Mouse (Mus musculus) MEL (cell line): Measurements from ENCODE around the gene Fxr1. TPM values are rescaled to one million over a fixed set of nuclear protein-coding genes. Genes with fewer than 3 reads are reported as not detected.
"Not testable (repeated sequence)": the region's sequence is repeated elsewhere in the genome, so short reads cannot be mapped to it uniquely, and the experiment has no call there.

ENCODE experiments used
- DNase-seq: peaks from one replicate; pipeline ENCODE4 v3.0.0; 2011; ENCODE audit warnings: low read depth, low spot score
- H3K27ac ChIP-seq: 2 replicates; pipeline ENCODE4 v1.5.1; 2012; ENCODE audit warnings: low read depth, mild to moderate bottlenecking, control low read depth, low read length, moderate library complexity; ENCODE audit not compliant: control insufficient read depth
- H3K27me3 ChIP-seq, 2 experiments: fragments of 150-350 bp in 1 of 2; sonication (generic) in 1 of 2; 2 replicates each; pipeline ENCODE4 v1.6.1; 2012; ENCODE audit warnings: low read length in 2 of 2, mild to moderate bottlenecking in 2 of 2, improper control_type of control experiment in 1 of 2, moderate library complexity in 1 of 2; ENCODE audit not compliant: insufficient read depth in 2 of 2, control insufficient read depth in 1 of 2
- H3K36me3 ChIP-seq, 2 experiments: 2 replicates each; pipeline ENCODE4 v1.6.1; 2012 to 2014; ENCODE audit warnings: low read length in 2 of 2, improper control_type of control experiment in 1 of 2, inconsistent platforms in 1 of 2, mild to moderate bottlenecking in 1 of 2; ENCODE audit not compliant: insufficient read depth in 2 of 2, control insufficient read depth in 1 of 2
- H3K4me1 ChIP-seq, 2 experiments: fragments of 150-350 bp in 1 of 2; sonication (generic) in 1 of 2; 2 replicates each; pipeline ENCODE4 v1.6.1; 2012; ENCODE audit warnings: low read length in 2 of 2, improper control_type of control experiment in 1 of 2, mild to moderate bottlenecking in 1 of 2; ENCODE audit not compliant: insufficient read depth in 2 of 2, control insufficient read depth in 1 of 2
- H3K4me3 ChIP-seq, 2 experiments: fragments of 150-350 bp in 1 of 2; sonication (generic) in 1 of 2; 2 replicates each; pipeline ENCODE4 v1.5.1; 2012; ENCODE audit warnings: low read depth in 2 of 2, low read length in 2 of 2, mild to moderate bottlenecking in 2 of 2, moderate library complexity in 2 of 2, control low read depth in 1 of 2, improper control_type of control experiment in 1 of 2; ENCODE audit not compliant: control insufficient read depth in 1 of 2, insufficient read depth in 1 of 2
- H3K79me2 ChIP-seq: 2 replicates; pipeline ENCODE4 v1.6.1; 2012; ENCODE audit warnings: mild to moderate bottlenecking, low read length, moderate library complexity; ENCODE audit not compliant: control insufficient read depth, poor library complexity, insufficient read depth
- H3K9ac ChIP-seq: 2 replicates; pipeline ENCODE4 v1.6.1; 2012; ENCODE audit warnings: low read depth, mild to moderate bottlenecking, control low read depth, low read length, moderate library complexity; ENCODE audit not compliant: control insufficient read depth, poor library complexity, severe bottlenecking
- H3K9me3 ChIP-seq: fragments of 150-350 bp; sonication (generic); replicated peaks from 2 replicates; pipeline ENCODE4 v1.6.1; 2012; ENCODE audit warnings: mild to moderate bottlenecking, low read length, improper control_type of control experiment, moderate library complexity; ENCODE audit not compliant: insufficient read depth
- BHLHE40 ChIP-seq: IDR thresholded peaks from 2 replicates; pipeline ENCODE4 v1.6.1; 2012; ENCODE audit warnings: low read depth, mild to moderate bottlenecking, inconsistent platforms, low read length, improper control_type of control experiment, borderline replicate concordance
- CHD2 ChIP-seq: IDR thresholded peaks from 2 replicates; pipeline ENCODE4 v1.6.1; 2011; ENCODE audit warnings: low read length, improper control_type of control experiment
- GABPA ChIP-seq: IDR thresholded peaks from 2 replicates; pipeline ENCODE4 v1.6.1; 2012; ENCODE audit warnings: low read depth, mild to moderate bottlenecking, inconsistent platforms, low read length, improper control_type of control experiment, moderate library complexity
- JUND ChIP-seq: IDR thresholded peaks from 2 replicates; pipeline ENCODE4 v1.6.1; 2011; ENCODE audit warnings: low read depth, mild to moderate bottlenecking, improper control_type of control experiment, low read length
- KAT2A ChIP-seq: conservative IDR thresholded peaks from 2 replicates; pipeline ENCODE4 v1.6.1; 2012; ENCODE audit warnings: low read depth, low read length, improper control_type of control experiment, inconsistent platforms
- MAX ChIP-seq: IDR thresholded peaks from 2 replicates; pipeline ENCODE4 v1.6.1; 2011; ENCODE audit warnings: low read length, improper control_type of control experiment
- MAZ ChIP-seq: IDR thresholded peaks from 2 replicates; pipeline ENCODE4 v1.6.1; 2012; ENCODE audit warnings: low read depth, mild to moderate bottlenecking, inconsistent platforms, low read length, improper control_type of control experiment
- MEF2A ChIP-seq: IDR thresholded peaks from 2 replicates; pipeline ENCODE4 v1.6.1; 2014; ENCODE audit warnings: low read depth, mild to moderate bottlenecking, inconsistent platforms, low read length, improper control_type of control experiment; ENCODE audit not compliant: poor library complexity, insufficient replicate concordance, severe bottlenecking; ENCODE audit errors: extremely low read depth
- MXI1 ChIP-seq: IDR thresholded peaks from 2 replicates; pipeline ENCODE4 v1.6.1; 2011; ENCODE audit warnings: mild to moderate bottlenecking, low read depth, low read length, improper control_type of control experiment
- MYB ChIP-seq: IDR thresholded peaks from 2 replicates; pipeline ENCODE4 v1.6.1; 2011; ENCODE audit warnings: mild to moderate bottlenecking, low read depth, low read length, improper control_type of control experiment
- POLR2A ChIP-seq, 2 experiments: IDR thresholded peaks; 2 replicates each; pipeline ENCODE4 v1.6.1; 2011 to 2012; ENCODE audit warnings: low read length in 2 of 2, mild to moderate bottlenecking in 2 of 2, control low read depth in 1 of 2, improper control_type of control experiment in 1 of 2, low read depth in 1 of 2, moderate library complexity in 1 of 2; ENCODE audit not compliant: control insufficient read depth in 1 of 2, insufficient read depth in 1 of 2, poor library complexity in 1 of 2
- POLR2AphosphoS5 ChIP-seq: IDR thresholded peaks from 2 replicates; pipeline ENCODE4 v1.6.1; 2012; ENCODE audit warnings: low read depth, borderline replicate concordance, mild to moderate bottlenecking, inconsistent platforms, low read length, moderate library complexity, mixed read lengths
- RCOR1 ChIP-seq: IDR thresholded peaks from 2 replicates; pipeline ENCODE4 v1.6.1; 2012; ENCODE audit warnings: low read depth, mild to moderate bottlenecking, inconsistent platforms, low read length, improper control_type of control experiment
- SMC3 ChIP-seq: IDR thresholded peaks from 2 replicates; pipeline ENCODE4 v1.6.1; 2011; ENCODE audit warnings: low read depth, low read length, improper control_type of control experiment
- TAL1 ChIP-seq: IDR thresholded peaks from 2 replicates; pipeline ENCODE4 v1.6.1; 2012; ENCODE audit warnings: mild to moderate bottlenecking, inconsistent platforms, low read length, moderate library complexity, mixed read lengths
- TBP ChIP-seq: IDR thresholded peaks from 2 replicates; pipeline ENCODE4 v1.8.0; 2011; ENCODE audit warnings: low read depth, low read length, improper control_type of control experiment
- TCF12 ChIP-seq: IDR thresholded peaks from 2 replicates; pipeline ENCODE4 v1.6.1; 2014; ENCODE audit warnings: low read depth, mild to moderate bottlenecking, inconsistent platforms, low read length, improper control_type of control experiment, moderate library complexity
- USF2 ChIP-seq, 2 experiments: IDR thresholded peaks; 2 replicates each; pipeline ENCODE4 v1.6.1; 2011 to 2012; ENCODE audit warnings: improper control_type of control experiment in 2 of 2, low read length in 2 of 2, borderline replicate concordance in 1 of 2, inconsistent platforms in 1 of 2, low read depth in 1 of 2, mild to moderate bottlenecking in 1 of 2; ENCODE audit not compliant: insufficient read depth in 1 of 2
- ZMIZ1 ChIP-seq: IDR thresholded peaks from 2 replicates; pipeline ENCODE4 v1.6.1; 2012; ENCODE audit warnings: low read depth, mild to moderate bottlenecking, inconsistent platforms, low read length, improper control_type of control experiment, moderate library complexity
- ZNF384 ChIP-seq: IDR thresholded peaks from 2 replicates; pipeline ENCODE4 v1.6.1; 2012; ENCODE audit warnings: low read depth, mild to moderate bottlenecking, inconsistent platforms, low read length, improper control_type of control experiment
- polyA plus RNA-seq, 2 experiments: library from polyadenylated mRNA; stranded (reverse) in 1 of 2; unstranded in 1 of 2; fragments of >175 nt in 1 of 2; fragments of >200 nt in 1 of 2; gene quantifications; 2 replicates each; pipeline versions ENCODE4 v1.2.1 to v1.2.4; 2012; ENCODE audit warnings: low replicate concordance in 2 of 2, low read depth in 1 of 2; ENCODE audit not compliant: insufficient read length in 2 of 2, insufficient read depth in 1 of 2, missing spikeins in 1 of 2
- total RNA-seq: library from RNA; depleted of rRNA; stranded (reverse); fragments of 300-350 nt; gene quantifications from 2 replicates; pipeline ENCODE4 v1.2.3, GENCODE M21; 2012

Gene Fxr1
- total and polyA plus RNA-seq, 3 experiments = 92.8 to 123 (median 98.3) TPM

DNA sequence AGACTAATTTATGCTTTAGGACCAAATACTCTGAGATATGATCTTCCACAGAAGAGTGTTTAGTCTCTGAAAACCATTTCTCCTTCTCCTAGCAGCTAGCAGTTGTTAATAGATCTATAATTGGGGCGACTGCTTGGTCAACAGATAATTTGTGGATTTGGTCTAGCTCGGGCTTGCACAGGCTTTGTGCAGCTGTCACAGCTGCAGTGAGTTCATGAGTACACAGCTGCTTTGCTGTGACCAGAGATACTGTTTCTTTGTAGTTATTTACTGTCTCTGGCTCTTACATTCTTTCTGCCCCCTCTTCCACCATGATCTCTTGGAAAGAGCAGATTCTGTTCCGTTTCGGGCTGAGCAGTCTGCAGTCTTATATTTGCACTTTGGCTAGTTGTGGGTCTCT lies 22.2 kb downstream of the Fxr1 start:
- no peaks in the 10 kb centered on the region for H3K27me3 ChIP-seq
- no peak overlapping the region for H3K4me3 ChIP-seq
- no peak overlapping the region for H3K27ac ChIP-seq
- H3K9ac ChIP-seq = no peak overlapping the region
- no peak for TF ChIP-seq POLR2A (IDR thresholded peaks at IDR 0.05; ENCODE audit: control insufficient read depth in 1 of 2, insufficient read depth in 1 of 2, low read depth in 1 of 2, low read length in 2 of 2, poor library complexity in 1 of 2)
- no peak for TF ChIP-seq TBP
- TF ChIP-seq ZMIZ1 = no peak
- TF ChIP-seq USF2 (IDR thresholded peaks at IDR 0.05; ENCODE audit: borderline replicate concordance in 1 of 2, insufficient read depth in 1 of 2, low read depth in 1 of 2, low read length in 2 of 2) = no peak
- no peak for TF ChIP-seq MAX
- TF ChIP-seq KAT2A = no peak
- no peak for TF ChIP-seq RCOR1
- no peak for TF ChIP-seq SMC3
- TF ChIP-seq TCF12 = no peak
- no peak for TF ChIP-seq BHLHE40
- no peak for TF ChIP-seq TAL1
- TF ChIP-seq MXI1 = no peak
- TF ChIP-seq ZNF384 = no peak
- TF ChIP-seq GABPA = no peak
- TF ChIP-seq MYB = no peak
- TF ChIP-seq POLR2AphosphoS5 = no peak
- TF ChIP-seq CHD2 = no peak
- TF ChIP-seq, all 39 proteins: peak for 0
- H3K36me3 ChIP-seq = peaks cover 10 to 52% of the 10 kb centered on the region in 2 experiments
- H3K9me3 ChIP-seq = no peaks in the 10 kb centered on the region
- H3K79me2 ChIP-seq = peaks cover 35% of the 10 kb centered on the region
- DNase-seq = no peak
- H3K4me1 ChIP-seq = peaks cover 1 to 7% of the 10 kb centered on the region in 2 experiments; a peak in 3 of 4 replicates

DNA sequence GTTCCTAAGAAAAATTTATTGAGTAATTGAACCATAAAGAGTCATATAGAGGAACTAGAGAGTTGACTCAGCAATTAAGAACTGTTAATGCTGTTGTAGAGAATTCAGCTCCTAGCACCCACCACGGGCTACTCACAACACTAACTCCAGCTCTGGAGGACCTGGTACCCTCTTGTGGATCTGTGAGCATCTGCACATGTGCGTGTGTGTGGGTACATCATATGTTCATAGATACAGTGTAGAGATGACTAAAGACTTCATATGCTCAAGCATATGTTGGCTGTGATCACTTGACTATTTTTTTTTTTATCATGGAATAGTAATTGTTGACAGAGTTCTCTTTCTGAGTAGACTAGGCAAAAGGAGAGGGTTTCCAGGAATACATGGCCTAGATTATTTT lies 42.6 kb downstream of the Fxr1 start:
- no peak for TF ChIP-seq MXI1
- TF ChIP-seq MAZ = no peak
- TF ChIP-seq POLR2AphosphoS5 = no peak
- no peak for TF ChIP-seq JUND
- no peak for TF ChIP-seq ZNF384
- no peak for TF ChIP-seq SMC3
- no peak for TF ChIP-seq TAL1
- TF ChIP-seq MEF2A = no peak
- H3K9me3 ChIP-seq = no peaks in the 10 kb centered on the region
- no peak for DNase-seq
- no peaks in the 10 kb centered on the region for H3K27me3 ChIP-seq
- no peaks in the 10 kb centered on the region for H3K4me1 ChIP-seq
- H3K27ac ChIP-seq = no peak overlapping the region
- peaks cover 0 to 54% of the 10 kb centered on the region in 2 experiments; a peak in 2 of 4 replicates for H3K36me3 ChIP-seq
- H3K79me2 ChIP-seq = no peaks in the 10 kb centered on the region
- no peak overlapping the region for H3K4me3 ChIP-seq
- H3K9ac ChIP-seq = no peak overlapping the region

DNA sequence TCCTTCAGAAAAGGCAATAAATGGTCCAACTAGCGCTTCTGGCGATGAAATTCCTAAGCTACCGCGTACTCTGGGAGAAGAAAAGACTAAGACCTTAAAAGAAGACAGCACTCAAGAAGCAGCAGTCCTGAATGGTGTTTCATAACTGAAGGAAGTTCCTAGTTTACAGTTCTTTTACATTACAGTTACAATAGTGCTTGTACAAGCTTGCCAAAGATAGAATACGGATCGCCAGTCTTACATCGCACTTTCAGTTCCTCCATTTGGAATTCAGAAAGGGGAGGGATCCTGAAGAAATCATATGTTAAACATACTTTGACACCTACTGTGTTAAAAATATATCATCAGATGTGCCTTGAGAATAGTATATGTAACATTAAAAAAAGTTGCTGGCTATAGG lies 49.2 kb downstream of the Fxr1 start:
- DNase-seq, H3K4me1 ChIP-seq, H3K27me3 ChIP-seq, H3K9ac ChIP-seq, H3K9me3 ChIP-seq, H3K79me2 ChIP-seq, H3K4me3 ChIP-seq, H3K27ac ChIP-seq: not testable (repeated sequence)
- H3K36me3 ChIP-seq = peaks cover 0 to 30% of the 10 kb centered on the region in 2 experiments; a peak in 2 of 4 replicates
